Mouse (Mus musculus) inflammation-experienced regulatory T-cells, adult 6 months (primary cell): ENCODE measurements around the gene Slc6a16. TPM values are rescaled to one million over a fixed set of nuclear protein-coding genes. Genes with fewer than 3 reads are reported as not detected.

Experiments used
- ATAC-seq: one replicate; pipeline ENCODE4 v1.8.0; 2017
- polyA plus RNA-seq, 3 experiments: library from polyadenylated mRNA; unstranded; fragments of 100-300 nt; shearing (Covaris generic); gene quantifications; one replicate each; pipeline ENCODE4 v1.2.1; 2017

The Slc6a16 gene
- polyA plus RNA-seq, 3 experiments from 2014 or later = not detected

DNA sequence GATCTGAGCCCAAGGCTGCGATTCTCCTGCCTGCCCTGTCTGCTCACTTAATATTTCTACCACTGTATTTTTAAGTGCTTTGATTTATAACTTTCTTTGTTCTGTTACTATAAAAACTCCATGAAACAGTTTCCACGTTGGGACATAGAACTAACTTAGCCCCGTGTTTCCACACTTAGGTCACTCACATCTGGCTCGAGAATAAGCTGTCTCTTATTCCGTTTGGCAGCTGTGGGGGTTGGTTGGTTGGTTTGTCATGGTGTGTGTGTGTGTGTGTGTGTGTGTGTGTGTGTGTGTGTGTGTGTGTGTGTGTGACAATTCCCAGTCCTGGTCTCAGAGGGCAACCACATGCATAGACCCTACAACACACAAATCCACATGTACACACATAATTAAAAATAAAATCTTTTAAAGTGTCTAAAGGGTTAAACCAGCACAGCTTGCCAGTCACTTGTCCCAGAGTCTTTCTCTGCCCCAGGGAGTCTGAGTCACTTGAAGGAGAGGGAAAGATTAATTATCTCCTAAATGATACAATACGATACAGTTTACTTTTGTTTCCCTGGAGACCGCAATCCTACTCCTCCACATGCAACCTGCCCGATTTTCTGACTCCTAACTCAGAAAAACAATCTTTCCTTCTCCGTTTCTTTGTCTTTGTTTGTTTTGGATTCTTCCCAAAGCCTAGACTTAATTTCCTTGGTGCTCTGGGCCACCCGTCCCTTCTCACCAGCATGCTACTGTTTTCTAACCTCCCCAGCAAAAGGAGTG is 72.0 kb downstream of the Slc6a16 start:
- ATAC-seq = no peak

- no peak for ATAC-seq
Observed at GRCm38 (mm10) chr7:45313495-45313894, 72.6 kb downstream of the Slc6a16 start.

DNA sequence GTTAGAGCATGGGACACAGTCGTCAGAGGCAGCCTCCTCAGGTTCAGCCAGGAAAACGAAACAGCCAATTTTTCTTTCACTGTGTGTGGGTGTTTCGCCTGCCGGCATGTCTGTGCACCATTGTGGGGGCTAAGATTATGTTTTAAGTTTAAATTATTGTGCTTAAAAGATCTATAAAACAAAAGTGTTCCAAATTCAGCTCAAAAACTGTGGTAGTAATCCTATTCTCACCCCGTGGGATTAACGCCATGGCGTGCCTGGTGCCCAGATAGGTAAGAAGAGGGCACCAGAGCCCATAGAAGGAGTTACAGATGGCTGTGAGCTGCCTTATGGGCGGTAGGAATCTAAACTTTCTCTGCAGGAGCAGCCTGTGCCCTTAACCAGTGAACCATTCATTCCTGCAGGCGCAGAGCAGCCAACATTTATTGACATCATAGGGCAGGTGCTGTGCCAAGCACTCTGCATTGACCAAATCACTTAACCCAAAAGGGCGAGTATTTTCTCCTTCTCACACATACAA is 74.4 kb downstream of the Slc6a16 start:
- no peak for ATAC-seq

GRCm38 (mm10) chr7:45316536-45316935 is 75.7 kb downstream of the Slc6a16 start:
- no peak for ATAC-seq

DNA sequence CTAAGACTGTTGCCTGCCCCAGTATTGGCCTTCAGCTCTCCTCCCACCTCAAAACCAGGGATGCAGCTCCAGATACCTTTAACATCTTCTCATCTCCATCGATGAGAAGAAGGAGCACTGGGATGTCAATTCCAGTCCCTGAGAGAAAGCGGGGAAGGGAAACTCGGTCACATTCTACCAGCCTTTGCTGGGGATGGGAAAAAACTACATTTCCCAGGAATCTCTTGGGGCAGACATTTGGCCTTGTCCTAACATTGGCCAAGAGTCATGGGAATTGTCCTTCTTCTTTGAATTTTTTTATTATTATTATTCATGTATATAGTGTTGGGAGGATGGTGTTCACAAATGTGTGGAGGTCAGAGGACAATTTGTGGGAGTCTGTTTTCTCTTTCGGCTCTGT is 81.4 kb downstream of the Slc6a16 start:
- no peak for ATAC-seq

Other genes starting within 250 kb of the Slc6a16 start
- gene Irf3, start 243.4 kb upstream of the Slc6a16 start, polyA plus RNA-seq = 100 to 1,000 TPM in 2 of 3 experiments, 10 to 100 TPM in 1; 83.6 to 119 (median 115) TPM
- gene Bcl2l12, start 242.4 kb upstream of the Slc6a16 start, polyA plus RNA-seq = 10 to 100 TPM; 21.0 to 29.3 (median 26.6) TPM
- gene Scaf1, start 224.7 kb upstream of the Slc6a16 start, polyA plus RNA-seq = 1 to 10 TPM; 7.4 to 8.9 (median 8.7) TPM
- gene Rras, start 223.1 kb upstream of the Slc6a16 start, polyA plus RNA-seq = 1 to 10 TPM; 3.2 to 6.5 (median 5.1) TPM
- 10 to 100 TPM in 1 of 3 experiments, 1 to 10 TPM in 2; 5.0 to 12.9 (median 9.8) TPM for gene Prr12, start 188.2 kb upstream of the Slc6a16 start, polyA plus RNA-seq
- 100 to 1,000 TPM; 129 to 164 (median 158) TPM for gene Nosip, start 178.7 kb upstream of the Slc6a16 start, polyA plus RNA-seq
- gene Prrg2, start 178.4 kb upstream of the Slc6a16 start, polyA plus RNA-seq = 1 to 10 TPM; 2.0 to 2.3 (median 2.1) TPM
- gene Rcn3, start 148.9 kb upstream of the Slc6a16 start, polyA plus RNA-seq = 1 to 10 TPM; 1.7 to 6.5 (median 5.7) TPM
- gene Fcgrt, start 137.2 kb upstream of the Slc6a16 start, polyA plus RNA-seq = 1 to 10 TPM in 2 of 3 experiments, under 1 TPM in 1; 0.81 to 3.0 (median 1.8) TPM
- 1,000 to 10,000 TPM; 3,557 to 4,924 (median 4,468) TPM for gene Rps11, start 116.6 kb upstream of the Slc6a16 start, polyA plus RNA-seq
- gene Rpl13a, start 112.3 kb upstream of the Slc6a16 start, polyA plus RNA-seq = 1,000 to 10,000 TPM; 6,216 to 8,178 (median 7,568) TPM
- gene Gm45713, start 104.9 kb upstream of the Slc6a16 start, polyA plus RNA-seq = 1 to 10 TPM; 1.4 to 2.4 (median 1.6) TPM
- gene Flt3l, start 104.7 kb upstream of the Slc6a16 start, polyA plus RNA-seq = 100 to 1,000 TPM in 1 of 3 experiments, 10 to 100 TPM in 2; 70.2 to 108 (median 97.6) TPM
- 10 to 100 TPM; 42.9 to 50.6 (median 50.5) TPM for gene Pih1d1, start 86.8 kb upstream of the Slc6a16 start, polyA plus RNA-seq
- 10 to 100 TPM; 15.2 to 32.1 (median 26.6) TPM for gene Aldh16a1, start 86.5 kb upstream of the Slc6a16 start, polyA plus RNA-seq
- gene Slc17a7, start 77.1 kb upstream of the Slc6a16 start, polyA plus RNA-seq = under 1 TPM in 1 of 3 experiments, not detected in 2; 0.16 TPM
- gene Gfy, start 61.5 kb upstream of the Slc6a16 start, polyA plus RNA-seq = not detected
- gene Pth2, start 60.1 kb upstream of the Slc6a16 start, polyA plus RNA-seq = not detected
- gene Ccdc155, start 36.2 kb upstream of the Slc6a16 start, polyA plus RNA-seq = under 1 TPM in 1 of 3 experiments, not detected in 2; 0.24 TPM
- 10 to 100 TPM; 17.5 to 50.4 (median 28.3) TPM for gene Dkkl1, start 28.9 kb upstream of the Slc6a16 start, polyA plus RNA-seq
- gene Tead2, start 25.3 kb upstream of the Slc6a16 start, polyA plus RNA-seq = 1 to 10 TPM; 2.0 to 4.2 (median 3.2) TPM
- 100 to 1,000 TPM; 390 to 554 (median 476) TPM for gene Cd37, start 2.0 kb upstream of the Slc6a16 start, polyA plus RNA-seq
- under 1 TPM in 1 of 3 experiments, not detected in 2; 0.50 TPM for gene Slc6a21, start 36.4 kb downstream of the Slc6a16 start, polyA plus RNA-seq
- gene Trpm4, start 92.7 kb downstream of the Slc6a16 start, polyA plus RNA-seq = 10 to 100 TPM; 17.2 to 21.7 (median 19.3) TPM
- not detected for gene Hrc, start 94.2 kb downstream of the Slc6a16 start, polyA plus RNA-seq
- gene Ppfia3, start 125.9 kb downstream of the Slc6a16 start, polyA plus RNA-seq = under 1 TPM in 2 of 3 experiments, not detected in 1; 0.19 to 0.60 TPM
- gene Lin7b, start 129.5 kb downstream of the Slc6a16 start, polyA plus RNA-seq = not detected
- gene Snrnp70, start 154.7 kb downstream of the Slc6a16 start, polyA plus RNA-seq = 100 to 1,000 TPM in 1 of 3 experiments, 10 to 100 TPM in 2; 72.4 to 131 (median 77.7) TPM
- not detected for gene Kcna7, start 164.6 kb downstream of the Slc6a16 start, polyA plus RNA-seq
- gene Ntf5, start 172.6 kb downstream of the Slc6a16 start, polyA plus RNA-seq = under 1 TPM in 2 of 3 experiments, not detected in 1; 0.31 to 0.34 TPM
- not detected for gene Lhb, start 179.7 kb downstream of the Slc6a16 start, polyA plus RNA-seq
- gene Gys1, start 193.8 kb downstream of the Slc6a16 start, polyA plus RNA-seq = 1 to 10 TPM; 6.7 to 10.0 (median 9.7) TPM
- 10 to 100 TPM; 36.7 to 48.4 (median 43.8) TPM for gene Ruvbl2, start 197.0 kb downstream of the Slc6a16 start, polyA plus RNA-seq
- 1,000 to 10,000 TPM; 1,271 to 2,003 (median 1,772) TPM for gene Ftl1, start 218.8 kb downstream of the Slc6a16 start, polyA plus RNA-seq
- 100 to 1,000 TPM; 138 to 175 (median 143) TPM for gene Bax, start 225.8 kb downstream of the Slc6a16 start, polyA plus RNA-seq
- 1 to 10 TPM in 1 of 3 experiments, under 1 TPM in 2; 0.23 to 1.8 (median 0.29) TPM for gene Tulp2, start 240.8 kb downstream of the Slc6a16 start, polyA plus RNA-seq
- not detected for gene Gm45808, start 245.7 kb downstream of the Slc6a16 start, polyA plus RNA-seq
- 1 to 10 TPM; 1.0 to 1.1 (median 1.1) TPM for gene Dhdh, start 247.7 kb downstream of the Slc6a16 start, polyA plus RNA-seq